In the genomic region with DNA sequence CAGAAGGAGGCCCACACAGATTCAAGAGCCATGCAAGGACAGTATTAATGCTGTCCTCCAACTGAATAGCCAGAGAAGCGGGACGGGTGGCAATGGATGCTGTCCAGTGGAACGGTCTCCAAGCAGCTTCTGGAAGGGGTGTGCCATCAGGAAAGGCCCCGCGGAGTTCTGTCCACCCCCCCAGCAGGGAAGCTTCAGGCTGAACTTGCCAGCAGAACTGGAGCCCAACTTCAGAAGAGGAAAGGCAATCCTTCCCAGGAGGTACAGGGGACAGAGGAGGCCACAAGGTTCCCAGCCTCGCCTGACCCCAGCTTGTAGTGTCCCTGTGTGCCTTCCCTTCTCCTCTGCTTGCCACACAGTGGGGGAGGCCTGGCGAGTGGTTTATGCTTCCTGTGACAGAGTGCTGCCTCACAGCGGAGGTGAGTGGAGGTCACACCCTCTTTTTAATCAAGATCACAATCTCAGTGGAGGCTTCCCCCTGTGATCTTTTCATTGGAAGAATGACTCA, we compare ENCODE assay signal across 8 mouse cellular contexts. TPM values are rescaled to one million over a fixed set of nuclear protein-coding genes. Genes with fewer than 3 reads are reported as not detected.
DNase-seq lines count a peak whose midpoint lies in the region; ATAC-seq and TF ChIP-seq lines count a peak whose summit lies in the region.

No protein-coding gene starts in this region.

- H3K27ac ChIP-seq in kidney, embryonic 16.5 days (ENCODE audit: low read length): peak overlapping the region; percentile 84
- no peak overlapping the region for H3K27ac ChIP-seq in liver, embryonic 14.5 days

- H3K4me2 ChIP-seq in kidney, embryonic 16.5 days (replicated peaks; ENCODE audit: low read depth, low read length): no peak overlapping the region; the same call in 1 of the 2 replicates
- peak overlapping the region; percentile 5; the same call in 1 of the 2 replicates for H3K4me2 ChIP-seq in liver, embryonic 14.5 days (ENCODE audit: low read depth)

- H3K4me1 ChIP-seq in kidney, embryonic 16.5 days (ENCODE audit: insufficient read depth, low read length): peaks cover 90% of the 10 kb centered on the region
- peaks cover 13 to 43% of the 10 kb centered on the region in 2 experiments for H3K4me1 ChIP-seq in liver, embryonic 14.5 days (replicated peaks; ENCODE audit: control insufficient read depth in 2 of 2, insufficient read depth in 2 of 2, low read length in 1 of 2)

- WGBS in kidney, embryonic 16.5 days: 53% methylated on average over 8 of the region's 8 CpGs
- WGBS in liver, embryonic 14.5 days (ENCODE audit: insufficient replicate concordance): 46% methylated on average over 8 of the region's 8 CpGs

- H3K36me3 ChIP-seq in kidney, embryonic 16.5 days (ENCODE audit: insufficient read depth, low read length): peaks cover 3% of the 10 kb centered on the region; the same call in 1 of the 2 replicates
- no peaks in the 10 kb centered on the region for H3K36me3 ChIP-seq in liver, embryonic 14.5 days (replicated peaks; ENCODE audit: control insufficient read depth, insufficient read depth, low read depth)

- peak overlapping the region; percentile 32 for H3K9ac ChIP-seq in kidney, embryonic 16.5 days (replicated peaks; ENCODE audit: low read length)
- no peak overlapping the region for H3K9ac ChIP-seq in liver, embryonic 14.5 days (replicated peaks)

- intact Hi-C loops in gastrocnemius, postnatal 14 days (cut with DNase I; ENCODE audit: low total_unique reads): no loop called here

- TF ChIP-seq CTCF in liver, embryonic 14.5 days (IDR thresholded peaks at IDR 0.05; ENCODE audit: low read depth): peak; percentile 21; the same call in 1 of the 2 replicates

- no peak for ATAC-seq in kidney, embryonic 16.5 days (ENCODE audit: low FRiP score, low TSS enrichment)
- no peak for ATAC-seq in liver, embryonic 14.5 days (ENCODE audit: insufficient read depth)

- H3K9me3 ChIP-seq in kidney, embryonic 16.5 days (ENCODE audit: low read length): no peaks in the 10 kb centered on the region
- no peaks in the 10 kb centered on the region for H3K9me3 ChIP-seq in liver, embryonic 14.5 days (ENCODE audit: control insufficient read depth, low read length)

- no peak overlapping the region for H3K4me3 ChIP-seq in kidney, embryonic 16.5 days (ENCODE audit: low read length)
- no peak overlapping the region for H3K4me3 ChIP-seq in liver, embryonic 14.5 days (ENCODE audit: insufficient read depth in 1 of 2, low read depth in 2 of 2, low read length in 2 of 2)

- TF ChIP-seq EP300 in liver, embryonic 14.5 days (IDR thresholded peaks at IDR 0.05; ENCODE audit: low read depth): no peak

- DNase-seq in kidney, adult 11 months: no peak
- peak; percentile 59 for DNase-seq in brain, adult 2 months (ENCODE audit: low read depth, low spot score)
- peak; percentile 53 for DNase-seq in gastrocnemius, postnatal 14 days
- no peak for DNase-seq in liver, embryonic 14.5 days (ENCODE audit: low read depth in 3 of 3, low spot score in 3 of 3)
- peak; percentile 35 to 60 for DNase-seq in natural killer cell, adult 2 months (ENCODE audit: low spot score in 2 of 2)
- DNase-seq in embryo, embryonic 10 days (ENCODE audit: low spot score): no peak
- DNase-seq in ovary, postnatal 14 days (ENCODE audit: low spot score): no peak

- no peaks in the 10 kb centered on the region for H3K27me3 ChIP-seq in kidney, embryonic 16.5 days (ENCODE audit: insufficient read depth, low read length)
- H3K27me3 ChIP-seq in liver, embryonic 14.5 days (ENCODE audit: control insufficient read depth, insufficient read depth, low read length): no peaks in the 10 kb centered on the region

RNA-seq across cellular contexts. Expression of a gene that starts 4.8 kb away (rescaled TPM):
- polyA plus RNA-seq in kidney, embryonic 16.5 days (2015; fragmentation: Nextera tagmentation; extraction: Ambion mirVana): 88.4 and 93.7 TPM in 2 replicates
- 10 to 100 TPM; 16.7 to 19.6 TPM for total RNA-seq in gastrocnemius, postnatal 14 days (2021)
- 10.2 and 10.3 TPM in 2 replicates for polyA plus RNA-seq in liver, embryonic 14.5 days (2012; rRNA removed)
- 12.4 and 13.1 TPM in 2 replicates for polyA plus RNA-seq in liver, embryonic 14.5 days (2014; fragmentation: Nextera tagmentation; extraction: Ambion mirVana)

RNA-seq across cellular contexts. Expression of a gene that starts 33.8 kb away (rescaled TPM):
- polyA plus RNA-seq in kidney, embryonic 16.5 days (2015; fragmentation: Nextera tagmentation; extraction: Ambion mirVana): 62.4 and 62.8 TPM in 2 replicates
- 10 to 100 TPM; 16.4 to 16.8 TPM for total RNA-seq in gastrocnemius, postnatal 14 days (2021)
- polyA plus RNA-seq in liver, embryonic 14.5 days (2012; rRNA removed): 20.4 and 28.3 TPM in 2 replicates
- 27.3 and 31.3 TPM in 2 replicates for polyA plus RNA-seq in liver, embryonic 14.5 days (2014; fragmentation: Nextera tagmentation; extraction: Ambion mirVana)

RNA-seq across cellular contexts. Expression of a gene that starts 47.1 kb away (rescaled TPM):
- polyA plus RNA-seq in kidney, embryonic 16.5 days (2015; fragmentation: Nextera tagmentation; extraction: Ambion mirVana): 1.1 and 1.3 TPM in 2 replicates
- total RNA-seq in gastrocnemius, postnatal 14 days (2021): under 1 TPM in 1 of 2 experiments, not detected in 1; 0.08 TPM
- 0.02 and 0.03 TPM in 2 replicates for polyA plus RNA-seq in liver, embryonic 14.5 days (2012; rRNA removed)
- polyA plus RNA-seq in liver, embryonic 14.5 days (2014; fragmentation: Nextera tagmentation; extraction: Ambion mirVana): 0.08 and 0.13 TPM in 2 replicates

Comparison
In these comparisons a context has a peak if more than half of its experiments do, and no peak if none do; other contexts are left out.
1. DNase-seq: peak in brain, adult 2 months (single experiment), gastrocnemius, postnatal 14 days (single experiment) and natural killer cell, adult 2 months (2 of 2); none in kidney, adult 11 months (single experiment), liver, embryonic 14.5 days (0 of 3), embryo, embryonic 10 days (single experiment) and ovary, postnatal 14 days (single experiment).